Mouse (Mus musculus): ENCODE measurements around the gene Spata5.
A peak's percentile ranks its signal among the peaks of the same experiment; 100 is the strongest.

The Spata5 gene

DNA sequence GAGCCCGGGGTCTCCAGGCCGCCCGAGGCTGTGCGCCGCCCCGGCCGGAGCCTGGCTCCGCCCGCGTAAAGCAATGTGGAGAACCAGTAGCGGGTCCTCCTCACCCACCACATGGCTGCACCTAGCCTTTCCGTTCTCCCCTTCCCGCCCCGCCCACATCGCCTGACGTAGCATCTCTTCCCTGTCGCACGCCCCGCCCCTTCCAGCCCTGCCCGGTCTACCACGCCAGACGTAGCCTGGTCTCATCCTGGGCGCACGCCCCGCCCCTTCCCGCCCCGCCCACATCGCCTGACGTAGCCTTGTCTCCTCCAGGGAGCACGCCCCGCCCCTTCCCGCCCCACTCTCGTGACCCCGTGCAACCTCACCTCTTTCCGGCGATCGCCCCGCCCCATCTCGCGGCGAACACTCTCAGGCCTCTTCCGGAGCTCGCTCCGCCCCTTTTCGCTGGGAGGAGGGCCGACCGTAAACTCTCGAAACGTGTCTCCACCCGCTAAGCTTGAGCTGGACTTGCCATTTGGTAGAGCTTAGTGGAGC is at the start of gene Spata5:
Gene Spata5 (plus strand): TSS at position 439 of the 534 bp plus-strand sequence.
- peak; percentile 100 for DNase-seq (ENCODE audit: low read depth, low spot score)

DNA sequence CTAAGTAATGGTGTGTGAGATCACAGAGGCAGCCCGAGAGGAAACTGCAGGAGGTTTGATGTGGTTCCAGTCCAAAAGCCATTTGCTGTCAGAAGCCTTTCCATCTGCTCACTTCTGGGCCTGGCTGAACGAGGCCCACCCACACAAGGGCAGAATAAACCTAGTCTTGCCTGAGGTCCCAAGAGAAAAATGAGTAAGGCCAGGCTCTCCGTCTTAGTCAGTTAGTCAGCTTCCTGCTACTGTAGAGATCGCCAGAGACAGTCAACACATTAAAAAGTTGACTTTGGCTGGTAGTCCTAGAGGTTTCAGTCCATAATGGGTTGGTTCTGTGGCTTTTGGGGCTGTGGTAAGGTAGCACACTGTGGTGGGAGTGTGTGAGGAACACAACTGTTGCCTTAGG is 49.3 kb upstream of the Spata5 start:
- no peak for DNase-seq (ENCODE audit: low read depth, low spot score)

DNA sequence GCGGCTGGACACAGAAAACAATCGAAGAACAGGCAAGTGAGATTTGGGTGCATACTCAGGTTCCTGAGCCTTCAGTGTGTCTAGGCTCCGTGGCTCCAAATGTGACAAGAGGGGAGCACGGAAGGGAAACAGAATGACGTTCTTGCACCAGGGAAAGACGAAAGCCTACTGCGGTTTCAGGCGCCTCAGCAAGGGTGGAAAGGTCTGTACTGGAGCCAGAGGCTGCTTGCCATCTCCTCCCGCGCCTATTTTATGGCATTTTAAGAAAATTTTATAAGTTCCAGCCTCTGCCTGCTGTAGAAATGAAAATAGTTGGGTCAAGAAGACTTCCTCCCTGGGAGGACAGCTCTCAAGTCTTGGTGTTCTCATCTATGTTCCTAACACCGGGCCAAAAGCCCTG is 46.0 kb upstream of the Spata5 start:
- no peak for DNase-seq (ENCODE audit: low read depth, low spot score)

DNA sequence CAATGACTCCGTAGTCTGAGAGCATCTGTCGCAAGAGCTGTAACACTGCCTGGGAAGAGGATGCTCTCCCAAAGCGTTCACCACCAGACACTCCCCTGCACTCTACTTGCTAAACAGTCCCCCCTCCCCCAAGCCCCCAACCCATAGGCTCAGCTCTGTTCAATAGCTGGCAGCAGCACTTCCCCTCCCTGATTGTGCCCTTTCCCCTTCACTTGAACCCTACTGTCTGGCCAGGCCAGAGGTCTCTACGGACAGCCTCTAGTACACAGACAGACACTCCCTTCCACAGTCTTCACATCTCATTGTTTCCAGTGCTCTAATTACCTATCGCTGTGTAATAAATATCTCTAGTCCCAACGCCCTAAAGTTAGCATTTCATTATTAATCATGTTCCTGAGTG is 41.8 kb upstream of the Spata5 start:
- no peak for DNase-seq (ENCODE audit: low read depth, low spot score)

DNA sequence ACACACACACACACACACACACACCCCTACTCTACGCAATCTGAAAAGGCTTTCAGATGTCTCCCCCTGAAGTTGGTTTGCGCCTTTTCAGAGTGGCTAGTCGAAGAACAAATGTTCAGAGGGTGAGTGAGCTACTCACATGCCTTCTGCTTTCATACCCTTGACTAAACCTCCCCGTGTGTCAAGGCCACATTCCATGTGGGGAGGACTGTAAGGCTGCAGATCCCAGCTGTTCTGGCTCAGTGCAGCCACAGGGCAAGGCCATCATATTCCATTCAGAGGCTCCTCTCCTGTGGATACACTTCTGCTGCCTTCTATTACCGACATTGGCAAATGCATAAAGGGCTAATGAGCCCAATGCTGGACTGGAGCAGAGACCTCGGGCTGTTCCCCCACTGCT is 41.3 kb upstream of the Spata5 start:
- no peak for DNase-seq (ENCODE audit: low read depth, low spot score)

DNA sequence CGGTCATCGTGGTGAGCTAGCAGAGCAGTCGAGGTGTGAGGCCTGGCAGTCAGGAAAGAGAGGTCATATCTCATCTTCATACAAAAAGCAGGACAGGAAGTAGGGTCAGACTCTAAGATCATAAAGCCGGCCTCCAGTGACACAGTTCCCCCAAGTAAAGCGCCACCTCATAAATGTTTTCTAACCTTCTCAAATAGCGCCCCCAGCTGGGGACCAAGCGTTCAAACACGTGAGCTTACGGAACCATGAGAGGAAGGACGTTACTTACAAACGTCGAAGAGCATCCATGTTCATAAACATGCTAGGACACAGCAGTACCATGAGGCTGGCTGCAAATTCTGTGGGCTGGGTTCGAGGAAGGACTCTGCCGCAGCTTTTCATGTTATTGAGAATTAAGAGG is 40.5 kb upstream of the Spata5 start:
- DNase-seq (ENCODE audit: low read depth, low spot score) = peak; percentile 54

GRCm38 (mm10) chr3:37379930-37380881 is 39.5 kb upstream of the Spata5 start:
- no peak for DNase-seq (ENCODE audit: low read depth, low spot score)

GRCm38 (mm10) chr3:37381457-37381856 is 38.2 kb upstream of the Spata5 start:
- no peak for DNase-seq (ENCODE audit: low read depth, low spot score)

DNA sequence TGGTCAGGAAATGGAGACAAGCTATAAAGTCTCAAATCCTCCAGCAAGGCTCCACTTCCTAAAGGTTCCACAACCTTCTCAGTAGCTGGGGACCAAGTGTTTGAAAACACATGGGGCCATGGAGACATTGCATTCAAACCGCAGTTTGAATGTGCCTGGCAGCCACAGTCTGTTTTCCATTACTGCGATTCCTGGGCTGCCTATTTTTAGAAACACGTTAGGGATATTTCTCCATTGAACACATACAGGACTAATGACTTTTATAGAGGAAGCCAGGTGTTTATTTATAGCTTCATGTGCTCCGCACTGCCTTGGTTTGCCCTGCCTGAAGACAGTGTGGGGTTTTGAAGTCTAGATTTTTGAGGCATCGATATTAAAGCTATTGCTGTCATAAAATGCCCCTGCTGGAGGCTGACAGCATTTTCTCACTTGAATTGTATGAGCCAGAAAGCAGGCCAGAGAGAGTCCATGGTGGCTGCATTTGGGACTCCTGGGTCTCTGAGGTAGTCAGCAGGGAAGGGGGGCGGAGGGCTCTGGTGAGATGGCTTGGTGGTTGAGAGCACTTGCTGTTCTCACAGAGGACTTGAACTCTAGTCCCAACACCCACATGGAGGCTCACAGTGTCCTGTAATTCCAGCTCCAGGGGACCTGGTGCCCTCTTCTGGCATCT is 36.5 kb upstream of the Spata5 start:
- DNase-seq (ENCODE audit: low read depth, low spot score) = no peak

DNA sequence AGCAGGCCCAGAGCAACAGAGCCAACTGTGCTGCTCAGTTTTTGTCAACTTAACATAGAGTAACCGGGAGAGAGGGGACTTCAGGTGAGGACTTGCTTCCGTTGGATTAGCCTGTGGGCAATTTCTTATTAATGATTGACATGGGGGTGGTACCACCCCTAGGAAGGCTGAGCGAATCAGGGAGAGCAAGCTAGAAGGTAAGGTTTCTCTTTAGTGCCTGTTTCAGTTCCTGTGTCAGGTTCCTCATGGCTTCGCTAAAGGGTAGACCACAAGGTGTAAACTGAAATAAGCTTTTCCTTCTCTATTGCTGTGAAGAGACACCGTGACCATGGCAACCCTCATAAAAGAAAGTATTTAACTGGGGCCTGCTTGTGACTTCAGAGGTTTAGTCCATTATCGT is 32.4 kb upstream of the Spata5 start:
- peak; percentile 37 for DNase-seq (ENCODE audit: low read depth, low spot score)

DNA sequence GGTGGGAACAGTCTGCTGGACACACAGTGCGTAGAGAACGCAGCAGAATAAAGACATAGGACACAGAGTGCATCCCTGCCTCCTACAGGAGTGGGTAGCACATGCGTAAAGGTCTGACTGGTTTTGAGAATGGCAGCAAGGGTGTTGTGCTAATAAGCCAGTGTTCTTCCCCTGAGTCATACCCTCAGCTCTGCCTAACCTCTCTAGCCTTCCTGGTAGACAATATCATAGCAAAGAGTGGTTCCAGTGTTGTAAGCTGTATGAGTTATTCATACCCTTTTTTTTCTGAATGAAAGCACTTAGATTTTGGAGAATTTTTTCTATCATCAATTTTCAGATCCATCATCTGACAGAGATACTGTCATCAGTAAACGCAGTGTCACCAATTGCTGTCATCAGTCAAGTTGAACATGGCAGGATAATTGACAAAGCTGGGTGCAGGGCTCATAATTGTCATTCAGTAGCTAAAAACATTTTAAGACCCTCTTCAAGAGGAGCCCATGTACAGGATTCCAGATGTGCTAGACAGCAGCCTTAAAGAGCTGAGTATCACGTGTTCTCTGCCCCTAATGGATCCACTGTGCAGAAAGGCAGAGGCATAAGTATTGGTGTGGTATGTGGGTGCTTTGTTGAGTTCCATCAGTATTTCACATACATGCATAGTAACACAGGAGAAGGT is 22.6 kb upstream of the Spata5 start:
- DNase-seq (ENCODE audit: low read depth, low spot score) = no peak

- DNase-seq (ENCODE audit: low read depth, low spot score) = no peak
Measured at GRCm38 (mm10) chr3:37397646-37398045, 22.1 kb upstream of the Spata5 start.

- DNase-seq (ENCODE audit: low read depth, low spot score) = no peak
Measured at GRCm38 (mm10) chr3:37398661-37399395, 20.9 kb upstream of the Spata5 start.

DNA sequence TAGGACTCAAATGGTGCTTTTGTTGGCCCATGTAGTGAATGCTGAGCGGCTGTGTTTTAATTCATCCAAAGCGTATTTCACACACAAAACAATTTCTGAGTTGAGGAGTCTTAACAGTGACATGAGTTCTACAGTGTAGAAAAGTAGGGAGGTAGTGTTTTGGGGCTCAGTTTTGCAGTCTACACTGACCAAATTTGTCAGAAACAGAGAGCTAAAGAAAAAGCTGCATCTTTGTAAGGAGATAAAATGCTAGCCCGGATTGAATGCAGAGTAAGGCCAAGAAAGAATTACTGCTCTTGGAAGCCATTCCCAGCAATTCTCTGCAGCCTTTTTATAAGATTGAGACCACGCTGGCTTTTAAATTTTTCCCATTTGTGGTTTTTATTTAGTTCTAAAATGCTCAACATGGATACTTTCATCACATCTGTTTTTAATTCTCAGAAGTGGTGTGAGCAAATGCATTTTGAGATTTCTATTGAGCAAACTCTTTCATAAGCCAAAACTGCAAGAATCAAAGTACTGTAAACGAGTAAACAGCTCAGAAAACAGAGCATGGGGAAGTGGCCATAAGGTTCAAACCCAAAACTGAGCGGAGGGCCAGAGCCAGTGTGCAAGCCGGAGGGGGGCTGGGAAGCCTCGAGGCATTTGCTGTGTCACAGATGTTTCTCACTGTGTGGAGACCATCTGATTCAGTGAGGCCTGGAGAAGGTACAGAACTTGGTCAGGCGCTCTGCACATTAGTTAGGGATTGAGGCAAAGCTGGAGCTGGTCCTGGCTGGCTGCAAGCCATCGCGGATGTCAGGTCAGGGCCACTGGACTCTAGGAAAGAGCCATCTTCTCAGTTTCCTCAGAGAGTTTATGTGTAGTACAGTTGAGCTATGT is 17.7 kb upstream of the Spata5 start:
- no peak for DNase-seq (ENCODE audit: low read depth, low spot score)

- DNase-seq (ENCODE audit: low read depth, low spot score) = no peak
Measured at GRCm38 (mm10) chr3:37407598-37407997, 12.1 kb upstream of the Spata5 start.

DNA sequence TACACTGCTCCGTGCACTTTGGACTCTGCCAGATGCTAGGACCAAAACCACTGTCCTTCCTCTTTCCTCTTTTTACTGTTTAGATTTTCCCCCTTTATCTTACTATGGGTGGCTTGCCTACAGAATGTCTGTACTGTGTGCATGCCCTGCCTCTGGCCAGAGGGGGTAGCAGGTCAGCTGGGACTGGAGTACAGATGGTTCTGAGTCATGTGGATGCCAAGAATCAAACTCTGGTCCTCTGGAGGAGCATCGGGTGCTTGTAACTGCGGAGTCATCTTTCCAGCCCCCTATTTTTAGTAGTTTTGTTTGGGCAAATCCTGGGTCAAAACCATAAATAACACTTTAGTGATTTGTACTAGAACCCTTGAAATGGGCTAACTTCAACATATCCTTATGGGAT is 6.2 kb upstream of the Spata5 start:
- DNase-seq (ENCODE audit: low read depth, low spot score) = no peak

GRCm38 (mm10) chr3:37414413-37414960 is 5.2 kb upstream of the Spata5 start:
- peak; percentile 76 for DNase-seq (ENCODE audit: low read depth, low spot score)

DNA sequence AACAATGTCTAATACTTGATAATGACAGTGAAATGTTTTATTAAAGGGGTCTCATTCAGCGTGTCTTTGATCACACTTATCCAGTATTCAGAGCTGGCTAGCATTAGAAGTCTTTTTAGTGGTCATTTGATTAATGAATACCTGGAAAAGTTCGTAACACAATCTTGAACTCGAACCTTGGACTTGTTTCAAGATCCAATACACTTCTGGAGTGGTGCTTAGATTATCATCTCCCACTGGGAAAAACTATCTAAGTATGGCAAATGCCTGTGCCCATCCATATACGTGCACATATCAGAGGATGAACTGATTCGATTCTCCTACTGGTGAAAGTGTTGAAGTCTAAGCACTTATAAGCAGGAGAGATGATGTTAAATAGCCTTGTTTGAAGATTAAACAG is 1.4 kb upstream of the Spata5 start:
- no peak for DNase-seq (ENCODE audit: low read depth, low spot score)

DNA sequence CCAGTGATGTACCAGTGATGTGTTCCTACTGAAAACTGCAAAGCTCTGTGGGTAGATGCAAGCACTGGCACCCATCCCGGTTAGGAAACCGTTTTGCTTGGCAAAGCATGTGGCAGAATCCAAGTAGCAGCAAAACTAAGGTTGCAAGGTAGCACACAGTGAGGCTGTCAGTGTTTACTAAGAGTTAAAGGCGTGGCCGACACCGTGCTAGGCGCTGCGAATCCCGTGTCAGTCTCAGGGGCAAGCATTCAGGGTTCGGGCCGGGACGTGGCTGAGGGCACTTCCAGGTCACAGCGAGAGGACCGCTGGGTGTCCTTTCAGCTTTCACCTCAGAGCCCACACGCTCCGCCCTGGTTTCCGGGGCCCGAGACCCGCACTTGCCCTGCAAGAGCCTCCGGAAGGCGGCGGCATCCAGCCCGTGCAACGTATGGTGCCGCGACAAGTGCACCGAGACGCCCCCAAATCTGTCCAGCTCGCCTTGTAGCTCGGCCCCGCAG is 687 bp upstream of the Spata5 start:
- no peak for DNase-seq (ENCODE audit: low read depth, low spot score)

- peak; percentile 97 for DNase-seq (ENCODE audit: low read depth, low spot score)
Measured at GRCm38 (mm10) chr3:37420072-37420471, 376 bp downstream of the Spata5 start, which contains the start of gene Nudt6. Gene Nudt6, minus strand, starts transcription at chr3:37420211.
